Mouse (Mus musculus) liver (tissue): ENCODE measurements around the gene Gsdma.
"Not testable (repeated sequence)": the region's sequence is repeated elsewhere in the genome, so short reads cannot be mapped to it uniquely, and the experiment has no call there.

Experiments used
- DNase-seq: peaks from one replicate; pipeline ENCODE4 v3.0.0-alpha.2; 2020; ENCODE audit warnings: mixed read lengths

Gene Gsdma

GRCm38 (mm10) chr11:98664091-98664490, at the start of gene Gsdma:
Gene Gsdma, plus strand, starts transcription at chr11:98664351.
- DNase-seq, result no peak

DNA sequence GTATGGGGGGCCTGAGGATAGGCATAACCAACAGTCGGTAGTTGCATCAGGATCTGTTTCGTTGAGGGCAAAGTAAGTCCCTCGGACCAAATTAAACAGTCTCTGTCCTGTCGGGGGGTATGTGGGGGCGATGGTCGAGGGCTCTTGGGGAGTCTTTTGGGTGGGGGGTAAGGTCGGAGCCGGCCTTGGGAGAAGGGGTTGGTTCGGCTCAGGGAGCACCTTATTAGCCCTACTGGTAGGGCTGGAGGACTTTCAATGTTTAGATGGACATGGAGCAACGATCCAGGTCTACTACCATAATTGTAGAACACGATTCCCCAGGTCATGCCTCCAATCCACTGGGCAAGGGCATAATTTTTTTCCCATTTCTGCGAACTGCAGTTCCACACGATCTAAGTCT, 43.4 kb upstream of the Gsdma start:
- no peak for DNase-seq

- not testable (repeated sequence) for DNase-seq
Measured at GRCm38 (mm10) chr11:98623981-98624380, 40.2 kb upstream of the Gsdma start.

- not testable (repeated sequence) for DNase-seq
Measured at GRCm38 (mm10) chr11:98624381-98624780, 39.8 kb upstream of the Gsdma start.

DNA sequence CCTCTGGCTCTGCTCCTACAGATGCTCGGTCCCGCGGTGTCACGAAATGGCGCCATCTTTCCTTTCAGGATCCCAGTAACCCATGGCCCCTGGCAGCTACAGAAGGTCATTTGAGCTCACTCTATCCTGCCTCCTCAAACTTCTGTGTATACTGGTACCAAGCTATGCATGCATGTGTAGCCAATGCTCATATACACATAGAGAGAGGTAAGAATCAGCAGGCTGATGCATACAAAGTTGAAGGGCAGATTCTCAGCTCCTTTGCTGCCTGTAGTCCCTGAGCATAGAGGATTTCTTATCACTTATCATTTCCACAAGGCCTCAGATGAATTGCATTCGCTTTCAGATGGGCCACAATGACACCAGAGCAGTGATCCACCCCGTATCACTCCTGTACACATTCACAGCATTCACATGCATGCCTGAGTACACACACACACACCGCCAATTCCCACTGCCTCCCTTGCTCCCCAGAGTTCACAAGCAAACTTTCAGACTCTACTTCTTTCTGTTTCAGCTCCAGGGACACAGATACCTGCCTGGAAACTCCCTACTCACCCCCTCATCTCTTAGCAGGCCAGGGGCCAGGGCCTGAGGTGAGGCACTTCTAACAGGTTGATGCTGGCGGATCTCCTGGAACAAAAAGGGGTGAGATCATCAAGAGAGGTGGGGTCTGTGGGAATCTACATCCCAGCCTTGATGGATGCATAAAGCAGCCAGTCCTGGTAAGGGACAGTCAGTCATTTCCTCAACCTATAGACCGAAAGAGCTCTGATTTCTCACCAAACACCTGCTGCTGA, 38.3 kb upstream of the Gsdma start, which contains the start of the genes Gm12355 and Gsdma3:
Gene Gm12355, minus strand, starts transcription at position 51 of the 800 bp plus-strand sequence.
Gene Gsdma3, plus strand, starts transcription at position 750 of the 800 bp plus-strand sequence.
- DNase-seq, result no peak

- no peak for DNase-seq
Measured at GRCm38 (mm10) chr11:98628706-98629105, 35.4 kb upstream of the Gsdma start.

DNA sequence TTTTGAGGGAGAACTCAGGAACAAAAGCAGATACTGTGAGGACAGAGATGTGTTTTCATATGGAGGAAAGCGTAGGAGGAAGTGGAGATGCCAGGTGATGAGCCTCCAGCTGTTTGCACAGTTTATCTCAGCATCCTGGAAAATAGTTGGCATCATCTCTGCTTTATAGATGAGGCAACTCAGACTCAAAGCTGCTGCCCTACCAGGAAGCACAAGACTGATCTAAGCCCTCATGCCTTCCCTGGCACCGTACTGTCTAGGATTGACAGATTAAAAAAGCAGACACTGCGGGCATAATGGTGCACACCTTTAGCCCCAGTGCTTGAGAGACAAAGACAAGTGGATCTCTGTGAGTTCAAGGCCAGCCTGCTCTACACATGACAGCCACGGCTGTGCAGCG, 33.5 kb upstream of the Gsdma start:
- DNase-seq, result no peak

- peak; percentile 42 for DNase-seq
Measured at GRCm38 (mm10) chr11:98635312-98635970, 28.7 kb upstream of the Gsdma start.

DNA sequence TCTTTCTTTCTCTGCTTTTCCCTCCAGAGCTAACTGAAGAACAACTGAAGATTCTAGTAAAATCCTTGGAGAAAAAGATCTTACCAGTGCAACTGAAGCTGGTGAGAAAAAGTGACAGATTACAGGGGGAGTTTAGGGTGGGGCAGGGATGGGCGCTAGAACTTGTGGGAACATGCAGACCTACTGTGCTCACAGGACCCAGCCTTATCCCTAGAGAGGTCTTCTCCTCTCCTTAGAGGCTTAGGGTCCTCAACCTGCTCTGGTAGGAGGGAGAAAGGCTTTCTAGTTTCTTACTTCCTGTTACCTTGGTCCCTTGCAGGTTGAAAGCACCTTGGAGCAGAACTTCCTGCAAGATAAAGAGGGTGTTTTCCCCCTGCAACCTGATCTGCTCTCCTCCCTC, 26.6 kb upstream of the Gsdma start:
- no peak for DNase-seq

DNA sequence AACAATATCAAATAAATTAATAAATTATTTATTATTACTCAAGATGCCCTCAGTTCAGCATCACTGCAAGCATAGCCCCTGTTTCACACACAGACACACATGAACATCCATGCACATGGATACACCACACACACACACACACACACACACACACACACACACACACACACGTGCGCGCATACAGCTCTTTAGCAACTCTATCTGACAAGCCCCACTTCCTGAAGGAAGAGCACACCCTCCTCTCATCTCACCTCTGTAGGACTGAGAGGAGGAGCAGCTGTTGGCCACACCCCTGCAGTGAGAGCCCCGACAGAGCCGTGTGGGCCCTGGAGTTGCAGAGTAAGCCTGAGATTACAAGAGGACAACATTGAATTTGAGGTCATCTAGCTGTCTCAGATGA, 24.1 kb upstream of the Gsdma start:
- no peak for DNase-seq

- no peak for DNase-seq
Measured at GRCm38 (mm10) chr11:98644757-98645156, 19.4 kb upstream of the Gsdma start.

- DNase-seq, result no peak
Measured at GRCm38 (mm10) chr11:98645946-98646345, 18.2 kb upstream of the Gsdma start.

GRCm38 (mm10) chr11:98646459-98646858, 17.7 kb upstream of the Gsdma start, which contains the start of gene Gsdma2:
Gene Gsdma2, plus strand, starts transcription at chr11:98646759.
- DNase-seq, result no peak

GRCm38 (mm10) chr11:98655076-98655475, 9.1 kb upstream of the Gsdma start:
- DNase-seq, result peak; percentile 69

GRCm38 (mm10) chr11:98660517-98660916, 3.6 kb upstream of the Gsdma start:
- DNase-seq, result no peak

GRCm38 (mm10) chr11:98668984-98669383, 4.8 kb downstream of the Gsdma start:
- no peak for DNase-seq

DNA sequence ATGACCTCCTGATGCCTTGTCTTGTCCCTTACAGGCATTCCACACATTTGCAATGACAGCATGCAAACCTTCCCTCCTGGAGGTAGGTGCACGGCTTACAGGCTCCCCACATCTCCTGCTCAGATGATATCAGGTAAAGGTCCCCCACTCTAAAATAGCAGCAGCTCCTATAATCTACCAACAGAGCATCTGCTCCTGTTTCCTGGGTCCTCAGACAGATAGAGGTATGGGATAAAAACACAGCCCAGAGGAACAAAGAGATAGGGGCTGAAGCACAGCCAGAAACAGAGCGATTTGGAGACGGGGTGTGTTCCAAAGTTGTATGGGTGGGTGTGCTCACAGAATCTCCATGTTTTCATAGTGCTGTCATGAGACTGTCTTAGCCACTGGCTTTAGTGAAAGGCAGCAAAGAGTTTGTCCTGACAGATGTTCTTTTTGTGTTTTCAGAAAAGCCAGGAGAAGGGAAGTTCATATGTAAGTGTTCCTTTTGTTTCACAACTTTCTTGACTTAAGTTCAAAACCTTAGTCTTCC, 7.2 kb downstream of the Gsdma start:
- DNase-seq, result no peak

- DNase-seq, result peak; percentile 52
Measured at GRCm38 (mm10) chr11:98671857-98672256, 7.7 kb downstream of the Gsdma start.

DNA sequence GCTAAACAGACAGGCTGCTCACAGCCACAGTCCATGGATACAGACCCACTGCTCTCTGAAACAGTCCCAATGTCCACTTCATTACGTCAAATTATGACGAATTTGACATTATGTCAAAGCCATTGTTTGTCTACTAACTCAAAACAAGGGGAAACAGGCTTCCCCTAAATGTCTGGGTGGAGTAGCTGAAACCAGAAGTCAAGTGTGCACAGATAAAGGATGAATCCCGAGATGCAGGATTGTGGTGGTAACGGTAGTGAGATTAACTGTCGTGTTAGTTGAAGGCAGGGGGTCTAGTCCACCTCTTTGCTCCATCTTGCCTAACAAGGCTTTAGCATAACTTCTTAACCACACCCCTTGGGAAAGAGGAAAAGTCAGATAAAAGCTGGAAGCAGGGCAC, 8.3 kb downstream of the Gsdma start:
- DNase-seq, result no peak

- peak; percentile 70 for DNase-seq
Measured at GRCm38 (mm10) chr11:98673136-98673535, 9.0 kb downstream of the Gsdma start.

DNA sequence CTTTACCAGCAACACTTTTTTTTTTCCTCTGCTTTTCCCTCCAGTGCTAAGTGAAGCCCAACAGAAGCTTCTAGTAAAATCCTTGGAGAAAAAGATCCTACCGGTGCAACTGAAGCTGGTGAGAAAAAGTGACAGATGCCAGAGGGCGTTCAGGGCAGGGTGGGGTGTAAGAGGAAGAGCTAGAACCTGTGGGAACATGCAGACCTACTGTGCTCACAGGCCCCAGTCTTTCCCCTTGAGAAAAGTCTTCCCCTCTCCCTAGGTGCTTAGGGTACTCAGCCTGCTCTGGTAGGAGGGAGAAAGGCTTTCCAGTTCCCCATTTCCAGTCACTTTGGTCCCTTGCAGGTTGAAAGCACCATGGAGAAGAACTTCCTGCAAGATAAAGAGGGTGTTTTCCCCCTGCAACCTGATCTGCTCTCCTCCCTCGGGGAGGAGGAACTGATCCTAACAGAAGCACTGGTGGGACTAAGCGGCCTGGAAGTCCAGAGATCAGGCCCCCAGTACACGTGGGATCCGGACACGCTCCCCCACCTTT, 11.7 kb downstream of the Gsdma start:
- DNase-seq, result no peak

- DNase-seq, result no peak
Measured at GRCm38 (mm10) chr11:98680023-98680422, 15.9 kb downstream of the Gsdma start.

DNA sequence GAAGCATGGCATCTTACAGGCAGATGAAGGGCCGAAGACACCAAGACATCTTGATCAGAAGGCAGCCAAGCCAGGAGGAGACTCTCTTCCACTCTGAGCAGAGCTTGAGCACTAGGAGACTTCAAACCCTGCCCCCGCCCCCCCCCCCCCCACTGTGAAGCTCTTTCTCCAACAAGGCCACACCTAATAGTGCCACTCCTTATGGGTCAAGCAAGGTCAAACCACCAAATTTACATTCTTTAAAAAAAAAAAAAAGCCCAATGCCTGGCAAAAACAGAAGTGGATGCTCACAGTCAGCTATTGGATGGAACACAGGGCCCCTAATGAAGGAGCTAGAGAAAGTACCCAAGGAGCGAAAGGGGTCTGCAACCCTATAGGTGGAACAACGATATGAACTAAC, 16.4 kb downstream of the Gsdma start:
- DNase-seq, result not testable (repeated sequence)

GRCm38 (mm10) chr11:98681186-98681585, 17.0 kb downstream of the Gsdma start:
- DNase-seq, result no peak
